Mouse (Mus musculus) liver, embryonic 11.5 days (tissue): ENCODE measurements around the gene Ldlrad3. TPM values are rescaled to one million over a fixed set of nuclear protein-coding genes. Genes with fewer than 3 reads are reported as not detected.
A peak's percentile ranks its signal among the peaks of the same experiment; 100 is the strongest.

Experiments used
- ATAC-seq: fragments of 200-750 bp; cut with Nextera tagmentation; replicated peaks from 2 replicates; pipeline ENCODE4 v1.8.0; 2017; ENCODE audit warnings: moderate number of reproducible peaks, mild to moderate bottlenecking, moderate TSS enrichment, moderate library complexity; ENCODE audit not compliant: low FRiP score
- DNase-seq: peaks from one replicate; pipeline ENCODE4 v3.0.0-alpha.2; 2017; ENCODE audit warnings: low spot score
- H3K27ac ChIP-seq: fragments of 300-500 bp; sonication (generic); 2 replicates; pipeline ENCODE4 v1.5.1; 2014; ENCODE audit warnings: mild to moderate bottlenecking, low read depth, low read length, control low read depth
- H3K27me3 ChIP-seq: fragments of 300-500 bp; sonication (generic); replicated peaks from 2 replicates; pipeline ENCODE4 v1.6.1; 2014; ENCODE audit warnings: low read length, mixed read lengths; ENCODE audit not compliant: control insufficient read depth, insufficient read depth
- H3K36me3 ChIP-seq: fragments of 300-500 bp; sonication (generic); 2 replicates; pipeline ENCODE4 v1.6.1; 2014; ENCODE audit warnings: mild to moderate bottlenecking, low read length, moderate library complexity, mixed read lengths; ENCODE audit not compliant: control insufficient read depth, insufficient read depth
- H3K4me1 ChIP-seq: fragments of 300-500 bp; sonication (generic); replicated peaks from 2 replicates; pipeline ENCODE4 v1.6.1; 2014; ENCODE audit warnings: low read length, mixed read lengths; ENCODE audit not compliant: control insufficient read depth, insufficient read depth
- H3K4me2 ChIP-seq: fragments of 300-500 bp; sonication (generic); 2 replicates; pipeline ENCODE4 v1.6.1; 2014; ENCODE audit warnings: mild to moderate bottlenecking, control low read depth, moderate library complexity
- H3K4me3 ChIP-seq: fragments of 300-500 bp; sonication (generic); 2 replicates; pipeline ENCODE4 v1.5.1; 2014; ENCODE audit warnings: low read depth, low read length, control low read depth
- H3K9ac ChIP-seq: fragments of 300-500 bp; sonication (generic); 2 replicates; pipeline ENCODE4 v1.6.1; 2014; ENCODE audit warnings: low read depth, low read length, control low read depth
- H3K9me3 ChIP-seq: fragments of 300-500 bp; sonication (generic); 2 replicates; pipeline ENCODE4 v1.6.1; 2016; ENCODE audit warnings: low read length, inconsistent platforms, mixed read lengths; ENCODE audit not compliant: control insufficient read depth
- WGBS: fragments of 180-500 bp; shearing (Covaris S2); extraction: QIAGEN DNeasy Blood & Tissue Kit; methylation state at CpG from one replicate; pipeline ENCODE4 v1.1.7; 2014; 5-methylcytosine and 5-hydroxymethylcytosine counted together
- polyA plus RNA-seq: library from polyadenylated mRNA; unstranded; fragments of >200 nt; fragmentation: Nextera tagmentation; extraction: Ambion mirVana; gene quantifications from 2 replicates; pipeline ENCODE4 v1.2.1, GENCODE M21; 2014

The Ldlrad3 gene
- polyA plus RNA-seq, 1 experiment from 2014 or later = 17.9 TPM

DNA sequence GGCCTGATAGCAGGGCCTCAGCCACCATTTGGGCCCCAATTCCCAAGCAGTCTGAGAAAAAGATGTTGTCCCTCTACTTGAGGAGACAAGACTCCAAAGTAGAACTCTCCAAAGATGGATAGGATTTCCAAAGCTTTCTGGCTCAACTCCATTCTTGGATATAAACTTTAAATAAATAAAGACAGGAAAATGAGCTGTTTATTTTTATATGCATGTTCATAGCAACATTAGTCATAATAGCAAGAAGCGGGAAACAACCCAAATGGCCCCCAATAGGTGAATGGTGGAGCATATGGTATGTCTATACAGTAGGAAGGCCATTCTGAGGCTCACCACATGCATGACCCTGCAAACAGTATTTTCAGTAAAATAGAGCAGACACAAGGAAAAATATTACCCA, 251.2 kb downstream of the Ldlrad3 start:
- no peak overlapping the region for H3K27ac ChIP-seq
- H3K4me1 ChIP-seq = no peaks in the 10 kb centered on the region
- H3K27me3 ChIP-seq = no peaks in the 10 kb centered on the region
- H3K4me3 ChIP-seq = no peak overlapping the region
- WGBS = 82% methylated on average over 1 of the region's 1 CpGs
- no peak for DNase-seq
- no peaks in the 10 kb centered on the region for H3K9me3 ChIP-seq
- no peak overlapping the region for H3K4me2 ChIP-seq
- no peak for ATAC-seq
- H3K36me3 ChIP-seq = no peaks in the 10 kb centered on the region
- no peak overlapping the region for H3K9ac ChIP-seq

DNA sequence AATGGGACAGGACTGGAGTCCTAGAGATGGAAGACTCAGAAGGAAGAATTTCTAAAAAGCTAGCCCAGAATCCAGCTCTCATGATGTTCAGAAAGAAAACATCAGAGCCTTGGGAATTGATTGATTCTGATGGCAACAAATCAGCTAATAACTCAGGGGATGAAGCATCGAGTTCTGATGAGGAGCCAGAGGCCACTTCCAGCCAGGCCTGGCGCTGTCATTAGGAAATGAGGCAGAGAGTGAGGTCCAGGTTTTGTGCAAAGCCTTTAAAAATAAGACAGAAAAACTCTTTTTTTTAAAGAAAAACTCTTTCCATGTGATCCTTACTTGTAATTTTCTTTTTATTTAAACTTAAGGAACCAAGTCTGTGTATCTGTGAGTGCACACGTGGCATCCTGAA, 252.9 kb downstream of the Ldlrad3 start:
- Histone ChIP-seq H3K9me3 (no peaks in the 10 kb centered on the region), H3K9ac (no peak overlapping the region), H3K36me3 (no peaks in the 10 kb centered on the region), H3K4me1 (no peaks in the 10 kb centered on the region), H3K27ac (no peak overlapping the region), H3K4me3 (no peak overlapping the region), H3K27me3 (no peaks in the 10 kb centered on the region), H3K4me2 (no peak overlapping the region)
- 75% methylated on average over 3 of the region's 3 CpGs for WGBS
- ATAC-seq = no peak
- DNase-seq = no peak

- Histone ChIP-seq H3K4me3 (no peak overlapping the region), H3K9me3 (no peaks in the 10 kb centered on the region), H3K9ac (no peak overlapping the region), H3K4me1 (no peaks in the 10 kb centered on the region), H3K4me2 (no peak overlapping the region), H3K36me3 (no peaks in the 10 kb centered on the region), H3K27ac (no peak overlapping the region), H3K27me3 (no peaks in the 10 kb centered on the region)
- DNase-seq = peak; percentile 18
- no peak for ATAC-seq
- WGBS = 79% methylated on average over 14 of the region's 14 CpGs
Measured at GRCm38 (mm10) chr2:101932169-101932936, 253.8 kb downstream of the Ldlrad3 start.

DNA sequence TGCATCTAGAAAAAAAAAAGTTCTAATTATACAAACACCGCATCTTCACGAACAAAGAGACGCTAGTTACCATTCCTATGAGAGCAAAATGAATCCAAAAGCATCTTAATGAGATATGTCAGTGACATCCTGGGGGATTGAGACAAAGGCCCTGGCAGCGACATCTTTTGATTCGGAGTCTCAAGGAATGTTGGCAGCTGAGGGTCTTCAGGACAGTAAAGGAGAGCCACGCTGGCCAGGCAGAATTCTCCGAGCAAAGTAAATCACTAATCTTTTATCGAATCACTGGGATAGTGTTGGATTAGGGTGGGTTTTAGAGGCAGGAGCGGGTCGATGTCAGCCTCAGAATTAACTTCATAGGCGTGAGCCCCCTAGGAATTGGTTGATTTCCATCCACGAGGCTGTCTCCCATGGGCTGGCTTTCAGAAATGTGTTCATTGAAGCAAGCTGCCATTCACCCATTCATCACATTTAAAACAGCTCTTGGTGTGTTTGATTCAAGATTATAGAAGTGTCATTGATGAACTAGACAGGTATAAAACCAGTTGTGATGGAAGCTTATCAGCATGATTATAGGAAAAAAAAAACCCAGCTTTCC, 260.5 kb downstream of the Ldlrad3 start:
- DNase-seq (peak; percentile 17), ATAC-seq (no peak)
- H3K4me2 ChIP-seq = no peak overlapping the region
- no peak overlapping the region for H3K9ac ChIP-seq
- H3K27me3 ChIP-seq = no peaks in the 10 kb centered on the region
- WGBS = 80% methylated on average over 12 of the region's 12 CpGs
- no peaks in the 10 kb centered on the region for H3K4me1 ChIP-seq
- H3K27ac ChIP-seq = no peak overlapping the region
- no peak overlapping the region for H3K4me3 ChIP-seq
- H3K9me3 ChIP-seq = no peaks in the 10 kb centered on the region
- H3K36me3 ChIP-seq = no peaks in the 10 kb centered on the region

GRCm38 (mm10) chr2:101925183-101925582, 261.0 kb downstream of the Ldlrad3 start:
- H3K9me3 ChIP-seq = no peaks in the 10 kb centered on the region
- H3K4me3 ChIP-seq = no peak overlapping the region
- H3K36me3 ChIP-seq = no peaks in the 10 kb centered on the region
- no peaks in the 10 kb centered on the region for H3K4me1 ChIP-seq
- H3K4me2 ChIP-seq = no peak overlapping the region
- WGBS = 82% methylated on average over 3 of the region's 3 CpGs
- no peak for ATAC-seq
- peak; percentile 9 for DNase-seq
- no peak overlapping the region for H3K27ac ChIP-seq
- no peak overlapping the region for H3K9ac ChIP-seq
- H3K27me3 ChIP-seq = no peaks in the 10 kb centered on the region

GRCm38 (mm10) chr2:101923181-101923580, 263.0 kb downstream of the Ldlrad3 start:
- Histone ChIP-seq H3K9me3 (no peaks in the 10 kb centered on the region), H3K9ac (no peak overlapping the region), H3K36me3 (no peaks in the 10 kb centered on the region), H3K4me3 (no peak overlapping the region), H3K27me3 (no peaks in the 10 kb centered on the region), H3K4me1 (no peaks in the 10 kb centered on the region), H3K27ac (no peak overlapping the region), H3K4me2 (no peak overlapping the region)
- 0 out of 2 replicates have a peak, but pooled peaks have one; percentile 45 for ATAC-seq
- WGBS = 64% methylated on average over 4 of the region's 4 CpGs
- DNase-seq = no peak

DNA sequence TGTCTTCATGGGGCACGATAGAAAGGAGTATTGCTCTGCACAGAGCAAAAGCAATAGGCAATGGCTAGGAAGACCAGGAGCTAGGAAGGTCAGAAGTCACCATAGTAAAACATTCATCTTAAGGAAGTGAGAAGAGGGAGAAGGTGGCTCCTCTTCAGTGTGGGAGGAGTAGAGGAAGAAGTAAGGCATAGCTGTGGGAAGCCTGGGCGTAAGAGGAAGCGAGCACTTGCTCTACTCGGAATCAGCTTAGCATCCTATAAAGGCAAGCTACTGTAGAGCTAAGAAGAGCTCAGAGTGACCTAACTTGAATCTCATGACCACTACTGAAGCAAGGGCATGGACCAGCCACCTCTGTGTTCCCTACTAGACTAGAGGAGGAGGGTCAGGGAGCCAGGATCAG, 263.9 kb downstream of the Ldlrad3 start:
- H3K4me2 ChIP-seq = no peak overlapping the region
- no peaks in the 10 kb centered on the region for H3K36me3 ChIP-seq
- no peak overlapping the region for H3K27ac ChIP-seq
- H3K4me1 ChIP-seq = no peaks in the 10 kb centered on the region
- no peak overlapping the region for H3K4me3 ChIP-seq
- H3K9me3 ChIP-seq = no peaks in the 10 kb centered on the region
- DNase-seq = no peak
- 77% methylated on average over 4 of the region's 4 CpGs for WGBS
- H3K9ac ChIP-seq = no peak overlapping the region
- no peak for ATAC-seq
- no peaks in the 10 kb centered on the region for H3K27me3 ChIP-seq

- ATAC-seq (no peak), DNase-seq (peak; percentile 24)
- Histone ChIP-seq H3K27me3 (no peaks in the 10 kb centered on the region), H3K4me1 (no peaks in the 10 kb centered on the region), H3K9me3 (no peaks in the 10 kb centered on the region), H3K36me3 (no peaks in the 10 kb centered on the region), H3K27ac (no peak overlapping the region), H3K4me2 (no peak overlapping the region), H3K9ac (no peak overlapping the region), H3K4me3 (no peak overlapping the region)
- 53% methylated on average over 2 of the region's 2 CpGs for WGBS
Measured at GRCm38 (mm10) chr2:101920136-101920554, 266.0 kb downstream of the Ldlrad3 start.

DNA sequence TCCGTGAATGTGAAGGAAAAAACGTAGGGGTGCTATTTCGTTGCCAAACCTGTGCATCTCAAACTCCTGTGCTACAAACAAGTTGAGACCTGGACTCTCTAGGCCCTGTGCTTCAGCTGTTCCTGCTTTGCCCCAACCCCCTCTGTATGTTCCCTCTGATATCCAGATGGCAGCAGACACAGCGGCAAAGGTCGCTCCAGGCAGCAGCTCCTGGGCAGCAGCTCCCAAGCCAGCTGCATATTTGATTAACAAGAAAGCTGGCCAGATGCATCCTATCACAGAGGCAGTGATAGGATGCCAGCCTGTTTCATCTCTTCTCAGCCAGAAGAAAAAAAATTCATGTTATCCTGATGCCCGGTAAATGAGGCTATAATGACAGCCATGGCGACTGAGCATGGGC, 267.7 kb downstream of the Ldlrad3 start:
- Histone ChIP-seq H3K27ac (no peak overlapping the region), H3K9ac (no peak overlapping the region), H3K27me3 (no peaks in the 10 kb centered on the region), H3K36me3 (no peaks in the 10 kb centered on the region), H3K4me1 (no peaks in the 10 kb centered on the region), H3K9me3 (no peaks in the 10 kb centered on the region), H3K4me3 (no peak overlapping the region), H3K4me2 (no peak overlapping the region)
- ATAC-seq = no peak
- no peak for DNase-seq
- WGBS = 75% methylated on average over 7 of the region's 7 CpGs
